Mouse (Mus musculus): ENCODE results near the gene Pus10.
"Not testable (repeated sequence)": the region's sequence is repeated elsewhere in the genome, so short reads cannot be mapped to it uniquely, and the experiment has no call there.

Gene Pus10

DNA sequence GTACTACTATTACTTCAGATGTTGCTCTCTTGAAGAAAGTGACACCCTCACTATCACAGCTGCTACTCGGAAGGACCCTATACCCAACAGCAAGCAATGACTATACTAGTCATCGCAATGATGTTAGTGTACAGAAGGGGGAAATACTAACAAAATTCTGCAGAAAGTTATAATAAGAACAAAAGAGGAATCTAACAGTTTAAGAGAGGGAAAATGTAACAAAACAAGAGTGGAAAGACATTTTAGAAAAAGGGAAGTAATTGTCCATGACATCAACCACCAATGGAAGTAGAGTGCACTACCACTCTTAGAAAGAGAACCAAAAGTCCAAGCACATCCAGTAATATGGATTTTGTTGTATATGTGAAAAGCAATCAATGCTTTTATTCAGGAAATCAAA is 97.2 kb downstream of the Pus10 start:
- no peak for DNase-seq (ENCODE audit: low spot score)

DNA sequence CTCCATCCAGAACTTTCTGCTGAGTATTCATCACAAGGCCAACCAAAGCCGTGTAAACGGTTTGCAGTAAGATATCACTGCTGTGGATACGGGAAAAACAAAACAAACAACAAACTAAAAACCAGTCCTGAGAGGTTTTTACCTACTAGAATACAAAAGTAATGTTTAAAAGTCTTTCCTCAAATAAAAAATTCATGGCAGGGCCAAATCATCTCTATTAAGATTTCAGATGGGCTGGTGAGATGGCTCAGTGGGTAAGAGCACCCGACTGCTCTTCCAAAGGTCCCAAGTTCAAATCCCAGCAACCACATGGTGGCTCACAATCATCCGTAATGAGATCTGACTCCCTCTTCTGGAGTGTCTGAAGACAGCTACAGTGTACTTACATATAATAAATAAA is 101.9 kb downstream of the Pus10 start:
- not testable (repeated sequence) for DNase-seq (ENCODE audit: low spot score)

DNA sequence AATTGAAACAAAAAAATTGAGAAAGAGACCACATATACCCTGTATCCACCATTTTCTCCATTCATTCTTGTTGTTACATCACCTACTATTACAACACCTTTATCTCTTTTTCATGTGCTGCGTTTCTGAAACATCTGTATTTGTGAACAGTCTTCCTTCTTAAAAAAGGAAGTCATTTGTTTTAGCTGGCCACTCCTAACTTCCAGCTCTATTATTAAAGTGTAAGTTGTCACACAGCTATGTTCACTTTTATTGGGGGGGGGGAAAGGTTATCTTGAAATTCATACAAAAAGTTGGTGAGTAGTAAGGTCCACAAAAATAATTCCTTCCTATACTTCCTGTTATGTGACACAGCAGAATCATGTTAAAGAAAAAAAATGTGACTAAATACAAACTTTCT is 102.5 kb downstream of the Pus10 start:
- no peak for DNase-seq (ENCODE audit: low spot score)

DNA sequence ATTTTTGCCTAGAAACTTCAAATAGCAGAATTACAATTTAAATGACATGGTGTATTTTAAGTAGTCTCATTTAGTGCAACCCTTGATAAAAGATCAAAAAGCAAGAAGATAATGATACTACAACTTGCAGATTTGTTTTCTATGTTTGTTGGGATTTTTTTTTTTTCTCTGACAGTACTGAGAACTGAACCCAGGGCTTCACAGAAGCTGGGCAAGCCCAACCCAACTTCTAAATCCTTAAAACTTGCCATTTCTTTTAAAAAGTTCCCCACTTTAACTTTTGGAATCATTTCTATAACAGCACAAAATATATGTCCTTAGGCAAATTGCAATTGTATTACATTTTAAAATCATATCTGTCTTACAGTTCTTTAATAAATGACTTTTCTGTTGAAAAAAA is 103.6 kb downstream of the Pus10 start:
- no peak for DNase-seq (ENCODE audit: low spot score)

DNA sequence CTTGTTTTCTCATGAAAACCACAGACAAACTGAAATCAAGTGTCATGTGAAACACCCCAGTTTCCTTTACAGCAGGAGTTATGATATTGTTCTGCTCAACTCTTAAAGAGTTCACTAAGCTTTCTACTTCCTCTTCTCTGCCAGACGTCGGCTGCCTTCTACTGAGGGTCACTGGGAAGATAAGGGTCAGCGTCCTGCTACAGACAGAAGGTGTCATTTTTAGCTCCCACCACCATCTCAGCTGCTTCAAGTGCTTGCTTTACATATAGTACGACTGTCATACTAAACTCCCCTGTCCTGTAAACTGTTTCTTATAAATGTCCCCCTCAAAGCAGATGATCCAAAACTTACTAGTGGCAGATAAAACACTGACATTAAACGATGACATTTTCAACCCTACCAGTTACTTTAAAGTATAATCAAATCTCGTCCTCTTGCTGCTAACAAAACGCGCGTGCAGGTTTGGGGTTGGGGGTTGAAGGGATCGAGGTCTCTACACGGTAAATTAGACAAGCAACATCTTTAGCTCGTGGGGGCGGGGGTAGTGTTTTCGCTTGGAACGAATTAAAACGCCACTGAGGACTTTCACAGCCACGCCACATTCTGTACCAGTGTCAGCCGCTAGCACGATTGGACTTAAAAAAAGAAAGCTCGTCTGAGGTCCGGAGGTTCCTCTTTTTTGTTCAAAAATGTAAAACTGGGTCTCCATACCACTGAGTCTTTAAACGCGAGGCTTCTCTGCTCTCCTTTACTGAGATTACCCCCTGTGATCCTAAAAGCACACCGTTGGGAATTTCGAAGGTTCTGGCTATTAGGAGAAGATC is 104.4 kb downstream of the Pus10 start:
- DNase-seq (ENCODE audit: low spot score): peak; percentile 6

DNA sequence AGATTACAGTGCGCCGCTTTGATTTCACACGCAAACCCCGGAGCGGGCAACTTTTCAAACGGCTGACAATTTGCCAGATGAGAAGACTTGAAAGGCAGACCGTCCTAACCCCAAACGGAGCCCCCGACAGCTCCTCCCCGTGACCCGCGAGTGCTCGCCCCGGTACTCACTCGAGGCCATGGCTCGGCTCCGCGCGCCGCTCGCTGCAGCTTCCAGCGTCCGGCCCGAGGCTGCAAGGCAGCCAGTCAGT is 105.0 kb downstream of the Pus10 start:
- no peak for DNase-seq (ENCODE audit: low spot score)

DNA sequence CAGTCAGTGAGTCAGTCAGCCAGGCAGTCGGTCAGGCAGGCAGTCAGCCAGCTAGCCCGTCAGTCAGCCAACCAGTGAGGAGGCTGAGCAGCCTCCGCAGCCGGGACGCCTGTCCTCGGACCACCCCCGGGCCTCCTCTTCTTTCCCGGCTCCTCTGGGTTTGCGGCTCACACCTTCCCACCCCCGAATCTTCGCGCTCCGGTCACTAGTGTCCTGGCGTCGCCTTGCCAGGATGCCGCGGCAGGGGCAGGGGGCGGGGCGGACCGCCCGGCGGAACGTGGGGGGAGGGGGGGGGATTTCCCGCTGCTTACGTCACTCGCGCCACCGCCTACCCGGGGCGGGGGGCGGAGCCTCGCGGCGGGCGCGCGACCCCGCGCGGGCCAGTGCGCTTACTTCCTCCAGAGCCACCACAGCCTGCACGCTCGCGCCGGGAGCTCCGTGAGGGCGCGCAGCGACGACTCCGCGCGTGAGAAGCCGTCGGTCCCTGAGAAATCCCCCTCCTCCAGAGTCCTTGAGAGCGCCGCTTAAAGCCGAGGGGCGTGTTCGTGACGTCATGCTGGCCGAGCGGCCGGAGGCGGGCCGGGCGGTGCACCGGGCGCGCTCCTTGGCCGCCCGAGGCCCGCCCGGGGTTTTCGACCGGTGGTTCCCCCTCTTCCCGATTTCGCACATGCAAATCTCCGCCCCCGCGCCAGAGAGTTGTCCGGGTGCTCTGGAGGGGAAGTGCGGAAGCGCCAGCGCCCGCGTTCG is 105.5 kb downstream of the Pus10 start, which contains the start of gene Rel:
Gene Rel (minus strand): TSS at position 211 of the 747 bp plus-strand sequence.
- DNase-seq (ENCODE audit: low spot score): peak; percentile 92

DNA sequence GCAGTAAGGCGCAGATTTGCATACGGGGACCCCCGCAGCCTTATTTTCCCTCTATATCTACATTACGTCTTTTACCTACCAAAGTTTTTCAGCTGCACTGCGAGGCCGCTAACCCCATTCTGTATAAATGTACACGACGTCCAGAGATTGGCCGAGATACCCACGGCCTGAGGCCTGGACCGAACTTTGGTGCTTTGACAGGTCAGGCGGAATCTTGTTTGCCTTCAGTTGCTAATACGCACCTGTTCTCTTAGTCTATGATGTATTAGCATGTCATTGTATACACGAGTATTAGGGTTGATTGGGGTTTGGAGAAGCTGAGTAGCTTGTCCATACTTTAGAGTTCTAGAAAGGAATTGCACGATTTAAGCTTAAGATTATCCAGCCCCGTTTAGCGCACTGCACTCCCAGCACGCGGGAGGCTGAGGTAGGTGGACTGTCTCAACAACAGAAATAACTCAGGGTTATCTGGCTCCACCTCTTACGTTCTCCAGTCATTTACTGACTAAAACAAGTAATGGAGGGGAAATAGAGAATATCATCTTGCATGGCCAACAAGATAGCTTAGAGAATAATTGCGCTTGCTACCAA is 106.1 kb downstream of the Pus10 start:
- no peak for DNase-seq (ENCODE audit: low spot score)

DNA sequence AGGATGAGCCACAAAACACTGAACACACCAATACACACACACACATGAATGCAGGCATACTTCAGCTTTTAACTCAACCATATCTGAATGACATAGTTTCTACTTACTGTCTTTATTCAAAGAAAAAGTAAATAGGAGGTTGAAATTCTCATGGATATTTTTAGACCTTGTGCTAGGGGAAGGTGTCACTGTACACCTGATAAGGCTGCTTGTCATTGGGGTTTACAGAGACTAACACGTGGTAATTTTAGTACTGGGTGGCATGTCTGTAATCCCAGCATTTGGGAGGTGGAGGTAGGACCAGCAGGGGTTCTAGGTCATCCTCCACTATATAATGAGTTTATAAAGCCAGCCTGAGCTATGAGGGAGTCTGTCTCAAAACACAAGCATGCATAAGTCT is 107.0 kb downstream of the Pus10 start:
- DNase-seq (ENCODE audit: low spot score): no peak

DNA sequence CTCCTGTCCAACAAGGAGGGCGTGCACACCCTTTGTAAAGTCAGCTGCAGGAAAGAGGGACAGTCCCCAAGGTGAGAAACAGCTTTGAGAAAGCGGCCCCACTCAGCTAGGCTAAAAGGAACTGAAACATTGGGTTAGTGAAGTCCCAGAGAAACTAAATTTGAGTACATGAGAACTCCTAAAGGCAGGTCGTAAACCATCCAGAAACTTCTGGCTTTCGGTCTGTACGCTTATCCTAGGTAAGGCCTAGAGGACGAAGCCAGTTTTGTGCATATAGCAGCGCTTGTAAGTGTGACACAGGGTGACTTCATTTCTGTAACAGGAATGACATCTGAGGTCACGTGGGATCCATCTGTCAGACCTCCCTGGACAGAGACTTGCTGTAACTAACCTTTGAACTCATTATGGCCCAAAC is 113.3 kb downstream of the Pus10 start:
- DNase-seq (ENCODE audit: low spot score): no peak

DNA sequence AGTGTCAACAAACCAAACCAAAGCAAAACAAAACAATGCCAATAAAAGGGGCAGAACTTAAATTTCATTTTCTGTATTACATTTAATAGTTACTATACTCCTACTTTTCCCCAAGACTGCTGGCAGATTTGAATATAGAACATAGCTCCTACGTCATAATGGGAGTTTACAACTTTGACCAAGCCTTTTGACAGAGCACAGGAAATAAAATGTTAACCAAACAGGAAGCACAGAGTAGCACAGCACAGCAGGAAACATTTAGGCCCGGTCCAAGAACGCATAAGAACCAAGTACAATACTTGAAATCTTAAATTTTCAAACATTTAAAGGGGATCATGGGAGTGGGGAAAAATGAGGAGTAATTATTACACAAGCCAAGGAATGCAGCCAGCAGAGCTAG is 116.6 kb downstream of the Pus10 start:
- no peak for DNase-seq (ENCODE audit: low spot score)

Measured in layer of hippocampus, adult 11-12 months (tissue).